Mouse (Mus musculus) G1E (cell line): ENCODE measurements at regions not wholly inside any gene's neighbourhood (a gene's known extent, or its start where the extent isn't known, plus 50 kb on each side); places are given as distances from the start of the nearest gene placed in this dataset.

Source experiments
- ATAC-seq: 2 replicates; pipeline ENCODE4 v1.8.0; 2016; ENCODE audit warnings: mild to moderate bottlenecking; ENCODE audit not compliant: insufficient number of reproducible peaks, poor library complexity, low FRiP score, severe bottlenecking; ENCODE audit errors: extremely low read depth
- DNase-seq: peaks from one replicate; pipeline ENCODE4 v3.0.0; 2012; ENCODE audit warnings: low spot score
- H3K27me3 ChIP-seq: 2 replicates; pipeline ENCODE4 v1.6.1; 2012; ENCODE audit warnings: mild to moderate bottlenecking, low read length, inconsistent platforms; ENCODE audit not compliant: insufficient read depth
- H3K36me3 ChIP-seq: replicated peaks from 2 replicates; pipeline ENCODE3; 2012; ENCODE audit warnings: mild to moderate bottlenecking, inconsistent platforms
- H3K4me1 ChIP-seq: 2 replicates; pipeline ENCODE4 v1.6.1; 2012; ENCODE audit warnings: low read depth, low read length, inconsistent platforms, mixed read lengths; ENCODE audit not compliant: insufficient read depth
- H3K4me3 ChIP-seq: 2 replicates; pipeline ENCODE4 v1.5.1; 2012; ENCODE audit warnings: low read depth, mild to moderate bottlenecking, inconsistent platforms, low read length, moderate library complexity, mixed read lengths
- H3K9me3 ChIP-seq: replicated peaks from 2 replicates; pipeline ENCODE4 v1.6.1; 2012; ENCODE audit warnings: inconsistent platforms
- CTCF ChIP-seq: IDR thresholded peaks from 2 replicates; pipeline ENCODE4 v1.5.1; 2012; ENCODE audit warnings: low read depth, low read length, inconsistent platforms, mixed read lengths
- GATA1 ChIP-seq: IDR thresholded peaks from 2 replicates; pipeline ENCODE4 v1.6.1; 2012; ENCODE audit warnings: borderline replicate concordance, low read length, inconsistent platforms, mixed read lengths
- GATA2 ChIP-seq: IDR thresholded peaks from 2 replicates; pipeline ENCODE4 v1.6.1; 2012; ENCODE audit warnings: low read depth, low read length, inconsistent platforms, borderline replicate concordance
- POLR2AphosphoS5 ChIP-seq: IDR thresholded peaks from 2 replicates; pipeline ENCODE4 v1.6.1; 2012; ENCODE audit warnings: low read depth, low read length, inconsistent platforms; ENCODE audit not compliant: insufficient replicate concordance
- TAL1 ChIP-seq: conservative IDR thresholded peaks from 2 replicates; pipeline ENCODE4 v1.6.1; 2012; ENCODE audit warnings: low read depth, low read length, inconsistent platforms, mixed read lengths

DNA sequence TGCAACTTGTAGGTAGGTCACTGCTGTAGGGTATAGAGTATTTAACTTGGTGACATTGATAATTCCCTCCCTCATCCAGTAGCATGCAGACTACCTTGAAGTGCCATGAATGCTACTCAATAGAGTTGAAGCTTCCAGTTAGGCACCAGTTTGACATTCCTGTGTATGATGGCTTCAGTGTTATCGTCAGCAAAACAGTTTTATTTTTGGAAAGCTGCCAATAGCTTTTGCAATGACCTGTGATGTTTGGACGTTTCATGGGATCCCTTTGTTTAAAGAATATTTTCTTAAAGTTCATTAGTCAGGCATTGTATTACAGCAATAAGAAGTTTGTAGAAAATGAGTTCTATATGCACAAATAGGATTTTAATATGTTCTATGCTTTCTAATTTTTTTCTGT lies 547.6 kb downstream of the Flrt2 start:
- Histone ChIP-seq H3K36me3 (no peaks in the 10 kb centered on the region), H3K27me3 (no peaks in the 10 kb centered on the region), H3K4me1 (no peaks in the 10 kb centered on the region), H3K4me3 (no peak overlapping the region), H3K9me3 (0 out of 2 replicates have a peak, but pooled peaks cover 3% of the 10 kb centered on the region)
- TF ChIP-seq GATA1 (no peak), GATA2 (no peak), TAL1 (no peak), POLR2AphosphoS5 (no peak), CTCF (no peak)
- DNase-seq (no peak), ATAC-seq (no peak)

DNA sequence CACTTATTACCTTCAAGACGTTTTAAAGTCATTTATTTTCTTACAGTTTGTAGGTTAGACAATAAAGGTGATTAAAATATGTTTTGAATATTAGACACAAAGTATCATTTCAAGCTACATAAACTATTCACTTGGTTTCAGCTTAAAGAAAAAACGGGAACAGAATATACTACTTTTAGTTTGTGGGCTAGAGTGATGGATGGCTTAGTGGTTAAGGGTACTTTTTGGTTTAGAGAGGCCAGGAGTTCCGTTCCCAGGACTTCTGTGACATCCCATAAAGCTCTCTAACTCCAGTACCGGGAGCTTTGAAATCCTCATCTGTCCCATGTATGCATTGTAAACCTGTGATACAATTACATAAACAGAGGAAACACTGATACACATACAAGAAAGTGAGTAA lies 570.0 kb downstream of the Flrt2 start:
- ATAC-seq (no peak), DNase-seq (no peak)
- Histone ChIP-seq H3K27me3 (no peaks in the 10 kb centered on the region), H3K9me3 (no peaks in the 10 kb centered on the region), H3K4me3 (no peak overlapping the region), H3K4me1 (no peaks in the 10 kb centered on the region), H3K36me3 (no peaks in the 10 kb centered on the region)
- TF ChIP-seq GATA2, result no peak
- TF ChIP-seq TAL1, result no peak
- no peak for TF ChIP-seq POLR2AphosphoS5
- TF ChIP-seq GATA1, result no peak
- no peak for TF ChIP-seq CTCF

GRCm38 (mm10) chr12:96275894-96276293 lies 583.9 kb downstream of the Flrt2 start:
- Histone ChIP-seq H3K4me1 (no peaks in the 10 kb centered on the region), H3K4me3 (no peak overlapping the region), H3K27me3 (no peaks in the 10 kb centered on the region), H3K9me3 (no peaks in the 10 kb centered on the region), H3K36me3 (no peaks in the 10 kb centered on the region)
- DNase-seq, result no peak
- no peak for TF ChIP-seq TAL1
- TF ChIP-seq CTCF, result no peak
- TF ChIP-seq GATA2, result no peak
- no peak for TF ChIP-seq POLR2AphosphoS5
- TF ChIP-seq GATA1, result no peak
- no peak for ATAC-seq

DNA sequence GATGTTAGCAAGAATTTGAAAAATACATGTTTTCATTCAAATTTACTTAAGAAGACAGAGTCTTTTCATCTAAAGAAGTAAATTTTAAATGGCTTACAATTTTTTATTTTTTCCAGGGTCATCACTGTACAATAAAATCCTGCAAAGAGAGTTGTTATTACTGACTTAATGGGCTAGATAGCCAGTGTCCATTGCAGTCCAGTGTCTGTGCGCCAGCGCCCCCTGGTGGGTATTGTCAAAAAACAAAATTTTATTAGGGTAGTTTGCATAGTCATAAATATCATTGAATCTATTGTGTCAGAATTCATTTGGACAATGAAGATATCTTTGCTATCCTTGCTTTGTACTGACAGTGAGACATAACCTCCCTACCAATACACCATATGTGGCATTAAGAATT lies 619.1 kb downstream of the Flrt2 start:
- no peak for DNase-seq
- TF ChIP-seq POLR2AphosphoS5 (no peak), CTCF (no peak), GATA1 (no peak), TAL1 (no peak), GATA2 (no peak)
- Histone ChIP-seq H3K4me3 (no peak overlapping the region), H3K27me3 (no peaks in the 10 kb centered on the region), H3K9me3 (no peaks in the 10 kb centered on the region; the same call in 1 of the 2 replicates), H3K36me3 (no peaks in the 10 kb centered on the region), H3K4me1 (no peaks in the 10 kb centered on the region)
- no peak for ATAC-seq

- DNase-seq (no peak), ATAC-seq (no peak)
- Histone ChIP-seq H3K36me3 (no peaks in the 10 kb centered on the region), H3K27me3 (no peaks in the 10 kb centered on the region), H3K4me1 (no peaks in the 10 kb centered on the region), H3K4me3 (no peak overlapping the region), H3K9me3 (peaks cover 5% of the 10 kb centered on the region)
- TF ChIP-seq TAL1, result no peak
- TF ChIP-seq GATA2, result no peak
- TF ChIP-seq POLR2AphosphoS5, result no peak
- TF ChIP-seq CTCF, result no peak
- TF ChIP-seq GATA1, result no peak
Observed at GRCm38 (mm10) chr12:96323061-96323786, 631.2 kb downstream of the Flrt2 start.

DNA sequence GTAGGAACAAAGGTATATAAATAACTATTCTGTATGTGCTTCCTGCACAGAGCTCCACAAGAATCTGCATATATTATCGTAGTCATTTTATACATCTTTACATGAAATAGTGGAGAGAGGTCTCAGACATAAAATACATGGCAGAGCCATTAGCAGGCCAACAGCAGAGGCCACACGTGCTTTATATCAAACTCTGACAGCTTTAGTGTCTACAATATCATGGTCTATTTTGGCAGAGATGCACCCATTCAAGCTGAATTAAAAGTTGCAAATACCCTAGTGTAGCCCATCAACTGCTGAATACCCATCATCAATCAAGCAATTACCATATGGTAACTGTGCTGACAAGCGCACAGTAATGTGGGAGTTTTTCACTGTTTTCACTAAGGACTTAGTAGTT lies 659.1 kb downstream of the Flrt2 start:
- H3K4me3 ChIP-seq, result no peak overlapping the region
- H3K27me3 ChIP-seq, result no peaks in the 10 kb centered on the region
- H3K36me3 ChIP-seq, result no peaks in the 10 kb centered on the region

More for the DNA sequence above, 659.1 kb downstream of the Flrt2 start:
- ATAC-seq (no peak), DNase-seq (no peak)
- Histone ChIP-seq H3K9me3 (0 out of 2 replicates have a peak, but pooled peaks cover 3% of the 10 kb centered on the region), H3K4me1 (no peaks in the 10 kb centered on the region)
- no peak for TF ChIP-seq GATA1
- TF ChIP-seq POLR2AphosphoS5, result no peak
- no peak for TF ChIP-seq CTCF
- TF ChIP-seq TAL1, result no peak
- TF ChIP-seq GATA2, result no peak
